Mouse (Mus musculus) forebrain, embryonic 15.5 days (tissue): ENCODE measurements around the gene Yif1b. TPM values are rescaled to one million over a fixed set of nuclear protein-coding genes. Genes with fewer than 3 reads are reported as not detected.

Experiments used
- ATAC-seq: fragments of 200-750 bp; cut with Nextera tagmentation; replicated peaks from 2 replicates; pipeline ENCODE4 v1.8.0; 2017; ENCODE audit warnings: mild to moderate bottlenecking, moderate TSS enrichment, moderate library complexity
- H3K27ac ChIP-seq: fragments of 300-500 bp; sonication (generic); replicated peaks from 2 replicates; pipeline ENCODE4 v1.5.1; 2015; ENCODE audit warnings: mild to moderate bottlenecking, inconsistent platforms
- H3K27me3 ChIP-seq: fragments of 300-500 bp; sonication (generic); 2 replicates; pipeline ENCODE4 v1.6.1; 2015; ENCODE audit warnings: inconsistent platforms
- H3K36me3 ChIP-seq: fragments of 300-500 bp; sonication (generic); 2 replicates; pipeline ENCODE4 v1.6.1; 2015; ENCODE audit warnings: mild to moderate bottlenecking, inconsistent platforms
- H3K4me1 ChIP-seq: fragments of 300-500 bp; sonication (generic); 2 replicates; pipeline ENCODE4 v1.6.1; 2015; ENCODE audit warnings: inconsistent platforms
- H3K4me2 ChIP-seq: fragments of 300-500 bp; sonication (generic); replicated peaks from 2 replicates; pipeline ENCODE4 v1.6.1; 2015; ENCODE audit warnings: mild to moderate bottlenecking, inconsistent platforms
- H3K4me3 ChIP-seq: fragments of 300-500 bp; sonication (generic); 2 replicates; pipeline ENCODE4 v1.5.1; 2015; ENCODE audit warnings: mild to moderate bottlenecking, inconsistent platforms
- H3K9ac ChIP-seq: fragments of 300-500 bp; sonication (generic); replicated peaks from 2 replicates; pipeline ENCODE4 v1.6.1; 2015; ENCODE audit warnings: mild to moderate bottlenecking, inconsistent platforms
- H3K9me3 ChIP-seq: fragments of 300-500 bp; sonication (generic); 2 replicates; pipeline ENCODE4 v1.6.1; 2016; ENCODE audit warnings: inconsistent platforms
- WGBS: fragments of 180-500 bp; shearing (Covaris S2); methylation state at CpG from one replicate; pipeline ENCODE4 v1.1.7; 2015; ENCODE audit warnings: mixed read lengths; 5-methylcytosine and 5-hydroxymethylcytosine counted together
- polyA plus RNA-seq: library from polyadenylated mRNA; unstranded; fragments of >200 nt; fragmentation: Nextera tagmentation; extraction: Ambion mirVana; gene quantifications from 2 replicates; pipeline ENCODE4 v1.2.1, GENCODE M21; 2015

Yif1b gene
- polyA plus RNA-seq, 1 experiment from 2014 or later: 76.2 TPM

- Histone ChIP-seq H3K4me2 (no peak overlapping the region), H3K4me3 (no peak overlapping the region), H3K9me3 (no peaks in the 10 kb centered on the region), H3K36me3 (no peaks in the 10 kb centered on the region), H3K9ac (no peak overlapping the region), H3K4me1 (no peaks in the 10 kb centered on the region), H3K27ac (no peak overlapping the region), H3K27me3 (no peaks in the 10 kb centered on the region)
- 78% methylated on average over 7 of the region's 7 CpGs for WGBS
- ATAC-seq: no peak
Observed at GRCm38 (mm10) chr7:29265636-29266035, 27.5 kb downstream of the Yif1b start.

DNA sequence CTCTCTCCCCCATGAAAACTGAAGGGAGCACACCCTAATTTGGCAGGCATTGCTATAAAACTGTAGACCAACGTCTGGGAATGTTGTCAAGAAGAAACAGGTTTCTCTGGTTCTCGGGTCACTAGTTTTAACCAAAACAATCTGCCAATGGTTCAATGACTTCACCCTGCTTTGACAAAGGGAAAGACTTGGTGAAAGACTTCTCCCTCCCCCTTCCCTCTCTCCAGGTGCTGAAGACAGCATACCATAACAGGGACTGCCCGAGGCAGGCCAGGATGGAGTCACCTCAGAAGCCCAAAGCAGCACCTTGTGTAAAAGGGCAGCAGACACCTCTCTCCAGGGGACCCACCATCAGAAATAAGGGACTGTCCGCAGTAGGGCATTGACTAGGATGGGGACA is 28.8 kb downstream of the Yif1b start:
- Histone ChIP-seq H3K27me3 (no peaks in the 10 kb centered on the region), H3K9ac (no peak overlapping the region), H3K4me2 (no peak overlapping the region), H3K4me3 (no peak overlapping the region), H3K36me3 (no peaks in the 10 kb centered on the region), H3K9me3 (no peaks in the 10 kb centered on the region), H3K27ac (no peak overlapping the region), H3K4me1 (peaks cover 10% of the 10 kb centered on the region)
- WGBS: 53% methylated on average over 4 of the region's 4 CpGs
- no peak for ATAC-seq

DNA sequence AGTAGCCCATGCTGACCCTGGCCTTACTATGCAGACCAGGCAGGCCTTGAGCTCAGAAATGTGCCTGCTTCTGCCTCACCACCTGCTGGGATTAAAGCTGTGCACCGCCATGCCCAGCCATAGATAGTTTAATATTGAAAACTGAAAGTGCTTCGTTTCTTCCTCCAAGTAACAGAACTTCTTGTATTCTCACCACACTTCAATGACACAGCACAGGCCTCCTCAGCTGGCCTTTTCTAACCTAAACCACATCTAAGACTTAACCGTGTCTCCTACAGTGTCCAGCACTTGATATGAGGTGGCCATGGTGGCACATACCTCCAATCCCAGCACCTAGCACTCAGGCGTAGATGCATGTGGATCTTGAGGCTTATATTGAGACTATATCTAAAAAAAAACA is 32.3 kb downstream of the Yif1b start:
- H3K27ac ChIP-seq: no peak overlapping the region
- H3K4me2 ChIP-seq: no peak overlapping the region
- H3K9me3 ChIP-seq: no peaks in the 10 kb centered on the region
- 87% methylated on average over 4 of the region's 4 CpGs for WGBS
- H3K27me3 ChIP-seq: no peaks in the 10 kb centered on the region
- ATAC-seq: no peak
- H3K4me1 ChIP-seq: peaks cover 13% of the 10 kb centered on the region
- H3K36me3 ChIP-seq: no peaks in the 10 kb centered on the region
- no peak overlapping the region for H3K9ac ChIP-seq
- no peak overlapping the region for H3K4me3 ChIP-seq

- H3K4me2 ChIP-seq: no peak overlapping the region
- WGBS: 55% methylated on average over 8 of the region's 8 CpGs
- H3K36me3 ChIP-seq: no peaks in the 10 kb centered on the region
- no peak for ATAC-seq
- no peak overlapping the region for H3K9ac ChIP-seq
- H3K27ac ChIP-seq: peak overlapping the region; percentile 43
- peaks cover 13% of the 10 kb centered on the region for H3K4me1 ChIP-seq
- no peaks in the 10 kb centered on the region for H3K9me3 ChIP-seq
- no peak overlapping the region for H3K4me3 ChIP-seq
- no peaks in the 10 kb centered on the region for H3K27me3 ChIP-seq
Observed at GRCm38 (mm10) chr7:29271687-29272465, 33.7 kb downstream of the Yif1b start.

GRCm38 (mm10) chr7:29276715-29277114 is 38.6 kb downstream of the Yif1b start:
- Histone ChIP-seq H3K9ac (no peak overlapping the region), H3K4me3 (no peak overlapping the region), H3K27ac (no peak overlapping the region), H3K4me2 (no peak overlapping the region), H3K27me3 (peaks cover 3% of the 10 kb centered on the region; the same call in 1 of the 2 replicates), H3K9me3 (no peaks in the 10 kb centered on the region), H3K36me3 (no peaks in the 10 kb centered on the region), H3K4me1 (peaks cover 17% of the 10 kb centered on the region)
- ATAC-seq: no peak
- WGBS: 70% methylated on average over 5 of the region's 5 CpGs

DNA sequence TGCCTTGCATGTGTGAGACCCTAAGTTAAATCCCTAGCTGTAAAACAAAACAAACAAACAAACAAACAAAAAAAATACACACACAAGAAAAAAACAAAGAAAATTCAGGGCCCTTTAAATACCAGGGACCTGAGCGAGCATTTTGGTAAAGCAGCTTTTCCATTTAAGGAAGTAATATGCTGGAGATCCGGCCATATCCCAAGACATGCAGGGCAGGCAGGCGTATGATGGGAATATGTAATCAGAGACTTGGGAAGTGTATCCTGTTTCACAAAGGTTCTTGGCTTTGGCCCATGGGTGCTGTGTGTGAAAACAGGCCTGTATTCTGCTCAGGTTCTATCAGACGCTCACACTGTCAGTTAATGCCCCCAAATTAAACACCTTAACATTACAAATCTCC is 39.4 kb downstream of the Yif1b start:
- Histone ChIP-seq H3K9me3 (no peaks in the 10 kb centered on the region), H3K4me2 (no peak overlapping the region), H3K9ac (no peak overlapping the region), H3K27ac (no peak overlapping the region), H3K4me3 (no peak overlapping the region), H3K36me3 (no peaks in the 10 kb centered on the region), H3K4me1 (peaks cover 18% of the 10 kb centered on the region), H3K27me3 (peaks cover 8% of the 10 kb centered on the region; the same call in 1 of the 2 replicates)
- no peak for ATAC-seq
- 95% methylated on average over 4 of the region's 4 CpGs for WGBS

GRCm38 (mm10) chr7:29279261-29279660 is 41.1 kb downstream of the Yif1b start:
- Histone ChIP-seq H3K36me3 (no peaks in the 10 kb centered on the region), H3K27me3 (peaks cover 12% of the 10 kb centered on the region; the same call in 1 of the 2 replicates), H3K9me3 (no peaks in the 10 kb centered on the region), H3K4me3 (no peak overlapping the region), H3K9ac (no peak overlapping the region), H3K4me1 (peaks cover 18% of the 10 kb centered on the region), H3K27ac (no peak overlapping the region), H3K4me2 (no peak overlapping the region)
- no peak for ATAC-seq

- no peak overlapping the region for H3K4me2 ChIP-seq
- no peak overlapping the region for H3K27ac ChIP-seq
- no peak overlapping the region for H3K4me3 ChIP-seq
- H3K27me3 ChIP-seq: peaks cover 12% of the 10 kb centered on the region; the same call in 1 of the 2 replicates
- 91% methylated on average over 8 of the region's 8 CpGs for WGBS
- peaks cover 18% of the 10 kb centered on the region for H3K4me1 ChIP-seq
- no peak overlapping the region for H3K9ac ChIP-seq
- no peaks in the 10 kb centered on the region for H3K36me3 ChIP-seq
- no peak for ATAC-seq
- no peaks in the 10 kb centered on the region for H3K9me3 ChIP-seq
Observed at GRCm38 (mm10) chr7:29279924-29280323, 41.8 kb downstream of the Yif1b start.

- Histone ChIP-seq H3K9ac (no peak overlapping the region), H3K4me3 (peak overlapping the region; percentile 59), H3K4me2 (peak overlapping the region; percentile 98), H3K27ac (no peak overlapping the region), H3K4me1 (peaks cover 18% of the 10 kb centered on the region), H3K27me3 (peaks cover 12% of the 10 kb centered on the region; the same call in 1 of the 2 replicates), H3K36me3 (no peaks in the 10 kb centered on the region), H3K9me3 (no peaks in the 10 kb centered on the region)
- 10% methylated on average over 13 of the region's 13 CpGs for WGBS
- ATAC-seq: peak; percentile 8; the same call in 1 of the 2 replicates
Observed at GRCm38 (mm10) chr7:29280801-29281200, 42.7 kb downstream of the Yif1b start.

DNA sequence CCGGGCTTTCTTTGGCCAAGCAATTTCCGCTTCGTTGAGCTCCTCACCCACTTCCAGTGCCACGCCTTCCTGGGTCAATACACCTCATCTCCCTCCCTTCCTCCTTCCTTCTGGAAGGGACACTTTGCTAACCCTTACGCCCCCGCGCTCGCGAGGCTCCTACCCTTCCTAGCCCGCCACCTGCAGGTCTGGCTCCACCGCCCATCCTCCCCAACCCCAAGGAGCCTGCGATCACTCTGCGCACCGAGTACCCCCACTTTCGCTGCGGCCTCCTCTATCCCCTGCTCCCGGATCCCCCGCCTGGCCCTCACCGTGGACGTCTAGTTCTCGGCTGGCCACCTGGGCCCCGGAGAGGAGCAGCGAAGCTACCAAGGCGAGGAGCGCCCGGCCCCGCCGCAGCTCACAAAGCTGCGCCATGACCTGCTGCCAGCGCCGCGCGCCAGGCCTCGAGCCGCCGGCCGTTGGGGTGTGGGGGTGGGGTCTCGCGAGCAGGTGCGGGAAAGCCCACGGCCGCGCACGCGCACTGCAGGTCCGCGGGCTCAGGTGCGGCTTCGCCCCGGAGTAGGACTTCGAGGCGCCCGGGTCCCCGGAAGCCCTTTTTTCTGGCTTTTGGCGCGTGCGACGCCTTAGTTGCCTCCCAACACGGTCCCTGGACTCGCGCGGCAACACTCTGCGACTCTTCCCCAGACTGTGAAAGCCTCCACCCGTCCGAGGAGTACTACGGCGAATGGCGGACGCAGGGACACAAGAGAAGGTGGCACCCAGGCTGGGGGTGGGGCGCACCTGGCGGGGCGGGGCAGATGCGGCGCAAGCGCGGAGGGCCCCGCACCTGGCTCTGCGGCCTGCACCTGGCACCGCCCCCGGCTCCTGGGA is 43.3 kb downstream of the Yif1b start, which contains the start of gene Spint2:
Gene Spint2, minus strand, starts transcription at position 712 of the 873 bp plus-strand sequence.
- Histone ChIP-seq H3K4me2 (peak within 1 kb of the TSS; percentile 98), H3K27me3 (peaks cover 12% of the 10 kb centered on the region; the same call in 1 of the 2 replicates), H3K9ac (peak within 1 kb of the TSS; percentile 57), H3K36me3 (no peaks in the 10 kb centered on the region), H3K9me3 (no peaks in the 10 kb centered on the region), H3K27ac (no peak within 1 kb of the TSS), H3K4me1 (peaks cover 18% of the 10 kb centered on the region), H3K4me3 (peak within 1 kb of the TSS; percentile 59)
- peak; percentile 69 for ATAC-seq
- WGBS: under 1% methylated on average over 77 of the region's 80 CpGs

GRCm38 (mm10) chr7:29282074-29282554 is 44.0 kb downstream of the Yif1b start:
- no peak for ATAC-seq
- Histone ChIP-seq H3K4me3 (peak overlapping the region; percentile 59), H3K9ac (peak overlapping the region; percentile 57), H3K27ac (no peak overlapping the region), H3K9me3 (no peaks in the 10 kb centered on the region), H3K27me3 (peaks cover 12% of the 10 kb centered on the region; the same call in 1 of the 2 replicates), H3K4me2 (peak overlapping the region; percentile 98), H3K36me3 (no peaks in the 10 kb centered on the region), H3K4me1 (peaks cover 18% of the 10 kb centered on the region)
- 10% methylated on average over 21 of the region's 21 CpGs for whole genome bisulfite sequencing

GRCm38 (mm10) chr7:29283876-29284275 is 45.7 kb downstream of the Yif1b start:
- Histone ChIP-seq H3K4me1 (peaks cover 21% of the 10 kb centered on the region), H3K4me3 (no peak overlapping the region), H3K27ac (no peak overlapping the region), H3K9ac (no peak overlapping the region), H3K27me3 (peaks cover 12% of the 10 kb centered on the region; the same call in 1 of the 2 replicates), H3K9me3 (no peaks in the 10 kb centered on the region), H3K4me2 (no peak overlapping the region), H3K36me3 (no peaks in the 10 kb centered on the region)
- WGBS: 85% methylated on average over 4 of the region's 4 CpGs
- no peak for ATAC-seq
